Mouse (Mus musculus) spleen, postnatal 14 days (tissue): ENCODE measurements around the gene Med4.
"Not testable (repeated sequence)": the region's sequence is repeated elsewhere in the genome, so short reads cannot be mapped to it uniquely, and the experiment has no call there.

Source experiments
- DNase-seq, 2 experiments: peaks; one replicate each; pipeline ENCODE4 v3.0.0; 2021 to 2022; ENCODE audit warnings: low spot score in 2 of 2

The Med4 gene

DNA sequence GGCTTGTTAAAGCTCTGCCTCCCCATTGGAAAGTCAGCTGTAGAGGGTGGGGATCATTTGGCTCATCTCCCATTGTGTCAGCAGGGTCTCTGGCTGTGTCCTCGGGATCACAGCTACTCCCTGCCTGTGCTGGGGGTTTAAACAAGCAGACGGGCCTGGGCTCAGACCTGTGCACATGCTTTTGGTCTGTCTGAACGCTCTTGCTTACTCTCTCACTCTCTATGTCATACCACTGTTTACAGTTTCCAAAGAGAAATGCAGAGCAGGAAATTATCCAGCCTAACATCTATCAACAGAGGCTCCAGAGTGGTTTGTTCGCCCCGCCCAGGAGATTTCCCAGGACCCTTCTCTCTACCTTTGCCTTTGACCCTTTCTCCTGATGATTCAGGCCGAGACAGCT, 8.1 kb upstream of the Med4 start:
- DNase-seq, result no peak

DNA sequence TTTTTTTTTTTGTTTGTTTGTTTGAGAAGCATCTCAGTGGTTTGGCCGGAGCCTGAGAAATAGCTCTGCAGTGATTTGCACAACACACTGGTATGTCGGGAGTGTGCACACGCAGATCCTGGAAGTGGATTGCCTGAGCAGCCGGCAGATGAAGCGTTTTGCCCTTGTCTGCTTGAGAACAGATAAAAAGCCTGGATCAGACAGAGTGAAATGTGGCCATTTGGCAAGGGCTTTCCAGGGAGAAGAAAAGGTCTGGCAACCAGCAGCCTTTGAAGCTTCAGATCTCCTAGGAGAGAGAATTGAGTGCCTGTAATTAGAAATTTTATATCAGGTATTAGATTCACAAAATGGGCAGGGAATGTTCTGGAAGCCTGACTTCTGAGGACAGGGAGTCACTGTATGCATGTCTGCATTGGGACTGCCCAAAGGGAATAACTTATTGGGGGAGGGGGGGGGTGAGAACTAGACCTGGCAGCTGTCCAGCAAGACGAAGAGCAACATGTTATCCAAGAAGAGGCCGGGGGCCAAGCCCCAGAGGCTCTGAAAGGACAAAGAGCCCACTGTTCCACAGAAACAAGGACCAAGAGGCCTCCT, 7.1 kb upstream of the Med4 start:
- DNase-seq, result no peak

DNA sequence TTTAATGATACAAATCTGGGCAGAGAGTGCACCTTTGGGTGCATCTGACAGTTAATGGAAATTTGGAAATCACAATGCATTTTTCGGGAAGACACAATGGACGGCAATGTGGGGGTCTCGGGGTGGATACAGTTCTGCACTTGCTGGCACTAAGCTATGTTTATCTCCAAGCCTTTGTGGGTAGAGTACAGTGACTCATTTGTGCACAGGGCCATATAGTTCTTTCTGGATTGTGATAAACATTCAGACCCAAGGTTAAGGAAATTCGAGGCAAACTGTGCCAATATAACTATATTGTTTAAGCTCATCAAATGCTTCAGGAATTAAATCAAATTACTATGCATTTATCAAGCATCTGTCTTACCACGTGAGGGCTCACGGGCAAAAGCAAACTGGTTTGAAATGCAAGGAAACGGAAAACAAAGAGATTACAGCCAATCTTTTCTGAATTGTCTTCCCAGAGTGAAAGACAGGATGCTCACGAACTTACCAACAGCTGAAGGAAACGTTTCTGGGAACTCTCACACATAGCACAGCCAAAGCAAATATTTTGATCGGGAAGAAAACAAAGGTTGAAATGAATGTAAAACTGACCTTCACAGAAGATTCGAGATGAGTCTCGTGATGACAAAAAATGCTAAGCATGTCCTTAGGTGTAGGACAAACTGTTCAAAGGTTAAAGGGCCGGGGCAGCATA, 6.4 kb upstream of the Med4 start:
- DNase-seq, result no peak

GRCm38 (mm10) chr14:73506283-73506682, 3.5 kb upstream of the Med4 start:
- DNase-seq, result no peak

DNA sequence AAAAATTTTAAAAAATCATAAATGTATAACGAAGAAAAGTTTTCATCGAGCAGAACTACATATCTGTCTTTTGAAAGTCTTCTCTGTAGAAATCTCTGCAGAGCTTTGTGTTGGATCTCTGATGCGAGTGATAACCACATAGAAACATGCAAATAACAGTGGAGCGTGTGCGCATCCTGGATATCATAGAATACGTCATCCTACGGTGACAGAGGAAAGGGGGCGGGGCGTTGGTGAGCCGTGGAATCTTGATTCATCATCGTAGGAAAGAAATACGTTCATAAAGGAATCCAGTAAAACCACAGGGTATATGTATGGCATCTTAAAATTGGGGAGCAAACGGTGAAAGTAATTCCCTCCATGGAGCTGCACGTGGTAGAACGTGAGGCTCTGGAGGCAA, 2.6 kb upstream of the Med4 start:
- no peak for DNase-seq

DNA sequence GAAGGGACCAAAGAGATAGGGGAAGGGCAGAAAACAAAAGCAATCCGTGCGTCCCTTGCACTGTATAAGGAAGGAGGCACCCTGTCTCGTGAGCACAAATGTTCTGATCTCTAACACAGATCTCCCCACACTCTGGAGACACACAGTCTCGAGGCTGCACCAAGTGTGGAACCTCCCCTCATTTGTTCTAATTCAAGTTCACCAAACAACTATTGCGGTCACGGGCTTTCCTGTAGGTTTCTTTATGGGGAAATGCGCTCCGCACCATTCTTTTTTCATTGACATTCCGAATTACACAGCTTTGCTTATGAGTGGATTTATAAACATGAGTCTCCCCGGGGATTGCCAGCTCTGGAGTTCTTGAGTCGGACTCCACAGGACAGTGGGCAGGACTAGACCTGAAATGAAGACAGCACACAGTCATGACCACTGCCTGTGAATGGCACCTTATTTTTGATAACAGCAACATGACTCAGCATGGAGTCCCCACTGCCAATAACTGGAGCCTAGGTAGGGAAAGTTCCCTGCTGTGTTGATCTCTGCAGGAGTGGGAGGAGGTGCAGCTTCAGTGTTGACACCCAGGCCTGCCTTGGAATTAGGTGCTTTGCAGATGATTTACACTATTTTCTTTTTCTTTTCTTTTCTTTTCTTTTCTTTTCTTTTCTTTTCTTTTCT, 2.0 kb upstream of the Med4 start:
- DNase-seq, result no peak

- no peak for DNase-seq
Measured at GRCm38 (mm10) chr14:73508630-73509395, 1.0 kb upstream of the Med4 start.

- no peak for DNase-seq
Measured at GRCm38 (mm10) chr14:73524136-73524535, 14.3 kb downstream of the Med4 start.

- DNase-seq, result peak; percentile 85 to 91
Measured at GRCm38 (mm10) chr14:73524766-73525448, 15.1 kb downstream of the Med4 start, which contains the start of gene Sucla2. Gene Sucla2, plus strand, starts transcription at chr14:73525319.

GRCm38 (mm10) chr14:73528661-73529060, 18.8 kb downstream of the Med4 start:
- not testable (repeated sequence) for DNase-seq

GRCm38 (mm10) chr14:73533755-73534465, 24.1 kb downstream of the Med4 start:
- DNase-seq, result no peak

DNA sequence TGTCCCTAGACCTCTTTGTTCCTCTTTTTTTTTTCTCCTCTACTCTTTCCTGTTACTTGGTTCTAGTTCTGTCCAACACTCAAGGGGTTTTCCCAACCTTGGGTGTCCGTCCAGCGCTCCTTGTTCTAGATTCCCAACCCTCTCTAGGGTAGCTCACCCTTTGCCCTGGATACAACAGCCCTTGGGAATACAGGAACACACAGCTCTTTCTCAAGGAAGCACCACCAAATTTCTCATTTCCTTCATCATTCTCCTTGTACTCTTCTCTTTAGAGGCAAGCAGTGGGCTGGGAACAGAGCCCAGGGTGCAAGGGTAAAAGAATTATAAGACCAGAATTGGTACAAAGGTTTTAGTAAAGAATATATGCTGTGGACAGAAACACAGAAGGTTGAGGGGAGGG, 25.8 kb downstream of the Med4 start:
- DNase-seq, result no peak

DNA sequence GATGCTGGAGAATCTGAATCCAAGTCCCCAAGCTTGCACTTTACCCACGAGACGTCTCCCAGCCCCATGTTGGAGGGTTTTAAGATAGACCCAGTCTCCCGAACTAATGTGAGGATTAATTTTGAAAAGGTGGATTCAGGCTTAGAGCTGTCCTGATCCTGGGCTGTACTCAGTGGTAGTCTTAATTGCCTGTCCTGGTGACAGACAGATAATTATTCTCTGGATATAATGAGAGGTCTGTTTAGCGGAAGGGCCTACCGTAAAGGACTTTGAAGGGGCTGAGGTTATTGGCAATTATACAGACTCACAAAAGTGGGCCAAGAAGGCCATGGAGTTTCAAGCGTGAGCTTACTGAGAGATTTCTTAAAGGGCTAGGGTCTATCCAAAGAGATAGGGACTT, 34.0 kb downstream of the Med4 start:
- no peak for DNase-seq

- DNase-seq, result no peak
Measured at GRCm38 (mm10) chr14:73547034-73547433, 37.2 kb downstream of the Med4 start.

- no peak for DNase-seq
Measured at GRCm38 (mm10) chr14:73548051-73548450, 38.2 kb downstream of the Med4 start, which contains the start of gene Nudt15. Gene Nudt15, minus strand, starts transcription at chr14:73548242.

DNA sequence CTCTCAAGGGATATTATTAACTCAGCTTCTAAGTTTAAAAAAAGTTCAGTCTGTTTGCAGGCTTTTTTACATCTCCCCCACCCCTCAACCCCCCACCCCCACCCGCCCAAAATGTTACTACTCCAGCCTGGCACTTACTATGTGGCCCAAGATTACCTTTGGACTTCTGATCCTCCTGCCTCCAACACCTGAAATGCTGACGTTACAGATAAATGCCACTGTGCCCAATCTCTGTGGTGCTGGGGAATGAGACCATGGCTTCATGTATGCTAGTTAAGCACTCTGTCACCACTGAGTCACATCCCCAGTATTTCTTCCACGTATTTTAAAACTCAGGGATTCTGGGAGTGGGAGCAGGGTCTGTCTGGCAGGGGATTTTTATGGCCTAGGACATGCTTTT, 40.5 kb downstream of the Med4 start:
- no peak for DNase-seq

DNA sequence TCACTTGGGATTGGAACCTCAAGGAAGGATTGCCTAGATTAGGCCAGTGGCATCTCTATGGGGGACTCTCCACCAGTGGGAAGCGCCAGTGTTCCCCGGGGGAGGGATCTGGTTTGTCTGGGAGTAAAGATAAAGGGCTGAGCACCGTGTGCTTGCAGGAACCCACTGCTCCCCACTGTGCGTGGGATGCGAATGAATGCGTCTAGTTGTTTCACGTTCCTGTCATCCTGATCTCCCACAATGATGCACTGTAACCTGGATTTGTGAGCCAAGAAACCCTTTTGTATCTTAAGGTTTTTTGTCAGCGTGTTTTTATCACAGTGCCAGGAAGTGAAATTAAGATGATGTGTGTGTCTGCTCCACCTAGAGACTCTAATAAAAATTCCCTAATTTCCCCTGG, 40.9 kb downstream of the Med4 start:
- no peak for DNase-seq

GRCm38 (mm10) chr14:73551164-73551563, 41.3 kb downstream of the Med4 start:
- no peak for DNase-seq

GRCm38 (mm10) chr14:73552341-73553121, 42.7 kb downstream of the Med4 start:
- peak; percentile 87 to 95 for DNase-seq

DNA sequence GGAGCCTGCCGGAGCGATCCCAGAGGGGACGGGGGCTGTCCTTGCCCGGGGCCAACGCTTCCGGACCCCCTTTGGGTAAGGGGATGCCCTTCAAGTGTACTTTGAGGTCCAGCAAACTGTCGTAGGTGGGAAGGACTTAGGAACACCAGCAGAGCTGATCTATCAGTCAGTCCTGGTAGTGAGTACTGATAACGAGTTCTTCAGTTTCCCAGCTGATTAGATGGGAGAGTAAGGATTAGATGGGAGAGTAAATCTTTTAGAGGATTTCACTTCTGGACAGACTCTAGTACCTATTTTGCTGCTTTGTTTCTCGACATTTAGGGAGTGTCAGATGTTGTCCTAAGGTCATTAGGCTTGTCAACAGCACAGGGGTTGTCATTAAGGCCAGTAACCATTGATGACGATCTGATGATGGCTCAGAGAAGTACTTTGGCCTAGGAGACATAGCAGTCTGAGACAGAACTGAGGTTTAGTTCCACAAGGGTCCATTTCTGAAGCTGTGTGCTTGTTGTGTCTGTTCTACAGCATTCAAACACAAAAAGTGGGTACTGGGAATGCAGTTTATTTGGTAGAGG, 43.4 kb downstream of the Med4 start:
- DNase-seq, result no peak
